Mouse (Mus musculus): ENCODE results near the gene Slc16a8. TPM values are rescaled to one million over a fixed set of nuclear protein-coding genes. Genes with fewer than 3 reads are reported as not detected.

Gene Slc16a8
- total RNA-seq, 1 experiment: 0.58 TPM

- Histone ChIP-seq H3K9me3 (ENCODE audit: control insufficient read depth, insufficient read depth, low read depth, low read length) (no peaks in the 10 kb centered on the region), H3K27ac (ENCODE audit: insufficient read depth, low read depth, low read length, poor library complexity, severe bottlenecking) (no peak overlapping the region), H3K9ac (ENCODE audit: insufficient read depth, low read depth, low read length, poor library complexity, severe bottlenecking) (no peak overlapping the region), H3K4me3 (ENCODE audit: insufficient read depth in 1 of 2, low read depth in 1 of 2, low read length in 2 of 2, poor library complexity in 1 of 2, severe bottlenecking in 1 of 2) (no peak overlapping the region), H3K36me3 (ENCODE audit: control insufficient read depth, insufficient read depth, low read length, poor library complexity, severe bottlenecking) (peaks cover 25% of the 10 kb centered on the region), H3K4me1 (ENCODE audit: control insufficient read depth in 2 of 2, insufficient read depth in 2 of 2, low read length in 2 of 2, poor library complexity in 1 of 2) (no peaks in the 10 kb centered on the region; a peak in 3 of 4 replicates)
- in situ Hi-C loops (cut with MboI; ENCODE audit: low sequenced_read_pairs in 2 of 2, unreplicated experiment in 2 of 2): no loop called here
- no peak for TF ChIP-seq CHD2 (IDR thresholded peaks at IDR 0.05; ENCODE audit: low read depth, low read length)
- TF ChIP-seq MAFK (IDR thresholded peaks at IDR 0.05; ENCODE audit: insufficient read depth, low read depth, low read length): no peak
- TF ChIP-seq HCFC1 (IDR thresholded peaks at IDR 0.05; ENCODE audit: borderline replicate concordance, insufficient read depth, low read length): no peak
- no peak for TF ChIP-seq ZC3H11A (IDR thresholded peaks at IDR 0.05; ENCODE audit: borderline replicate concordance, low read depth, low read length)
- TF ChIP-seq ZNF384 (IDR thresholded peaks at IDR 0.05; ENCODE audit: low read depth, low read length): no peak
- DNase-seq (ENCODE audit: low read depth, low spot score): no peak
Measured at GRCm38 (mm10) chr15:79290340-79290739, 35.8 kb upstream of the Slc16a8 start.

GRCm38 (mm10) chr15:79289441-79289840, 34.9 kb upstream of the Slc16a8 start:
- Histone ChIP-seq H3K36me3 (ENCODE audit: control insufficient read depth, insufficient read depth, low read length, poor library complexity, severe bottlenecking) (peaks cover 25% of the 10 kb centered on the region), H3K4me3 (ENCODE audit: insufficient read depth in 1 of 2, low read depth in 1 of 2, low read length in 2 of 2, poor library complexity in 1 of 2, severe bottlenecking in 1 of 2) (no peak overlapping the region), H3K27ac (ENCODE audit: insufficient read depth, low read depth, low read length, poor library complexity, severe bottlenecking) (no peak overlapping the region), H3K9ac (ENCODE audit: insufficient read depth, low read depth, low read length, poor library complexity, severe bottlenecking) (no peak overlapping the region), H3K9me3 (ENCODE audit: control insufficient read depth, insufficient read depth, low read depth, low read length) (no peaks in the 10 kb centered on the region), H3K4me1 (ENCODE audit: control insufficient read depth in 2 of 2, insufficient read depth in 2 of 2, low read length in 2 of 2, poor library complexity in 1 of 2) (no peaks in the 10 kb centered on the region; a peak in 3 of 4 replicates)
- TF ChIP-seq CHD2 (IDR thresholded peaks at IDR 0.05; ENCODE audit: low read depth, low read length) (no peak), ZNF384 (IDR thresholded peaks at IDR 0.05; ENCODE audit: low read depth, low read length) (no peak), MAFK (IDR thresholded peaks at IDR 0.05; ENCODE audit: insufficient read depth, low read depth, low read length) (no peak), ZC3H11A (IDR thresholded peaks at IDR 0.05; ENCODE audit: borderline replicate concordance, low read depth, low read length) (no peak), HCFC1 (IDR thresholded peaks at IDR 0.05; ENCODE audit: borderline replicate concordance, insufficient read depth, low read length) (no peak)
- in situ Hi-C loops (cut with MboI; ENCODE audit: low sequenced_read_pairs in 2 of 2, unreplicated experiment in 2 of 2): no loop called here
- no peak for DNase-seq (ENCODE audit: low read depth, low spot score)

- H3K9me3 ChIP-seq (ENCODE audit: control insufficient read depth, insufficient read depth, low read depth, low read length): no peaks in the 10 kb centered on the region
- H3K9ac ChIP-seq (ENCODE audit: insufficient read depth, low read depth, low read length, poor library complexity, severe bottlenecking): no peak overlapping the region
- no peak overlapping the region for H3K27ac ChIP-seq (ENCODE audit: insufficient read depth, low read depth, low read length, poor library complexity, severe bottlenecking)
- in situ Hi-C loops (cut with MboI; ENCODE audit: low sequenced_read_pairs in 2 of 2, unreplicated experiment in 2 of 2): no loop called here
- H3K4me1 ChIP-seq (ENCODE audit: control insufficient read depth in 2 of 2, insufficient read depth in 2 of 2, low read length in 2 of 2, poor library complexity in 1 of 2): no peaks in the 10 kb centered on the region; a peak in 3 of 4 replicates
- TF ChIP-seq ZC3H11A (IDR thresholded peaks at IDR 0.05; ENCODE audit: borderline replicate concordance, low read depth, low read length) (no peak), HCFC1 (IDR thresholded peaks at IDR 0.05; ENCODE audit: borderline replicate concordance, insufficient read depth, low read length) (no peak), ZNF384 (IDR thresholded peaks at IDR 0.05; ENCODE audit: low read depth, low read length) (no peak), CHD2 (IDR thresholded peaks at IDR 0.05; ENCODE audit: low read depth, low read length) (no peak), MAFK (IDR thresholded peaks at IDR 0.05; ENCODE audit: insufficient read depth, low read depth, low read length) (no peak)
- peaks cover 25% of the 10 kb centered on the region for H3K36me3 ChIP-seq (ENCODE audit: control insufficient read depth, insufficient read depth, low read length, poor library complexity, severe bottlenecking)
- no peak overlapping the region for H3K4me3 ChIP-seq (ENCODE audit: insufficient read depth in 1 of 2, low read depth in 1 of 2, low read length in 2 of 2, poor library complexity in 1 of 2, severe bottlenecking in 1 of 2)
- DNase-seq (ENCODE audit: low read depth, low spot score): no peak
Measured at GRCm38 (mm10) chr15:79288387-79288786, 33.8 kb upstream of the Slc16a8 start.

GRCm38 (mm10) chr15:79287091-79287490, 32.5 kb upstream of the Slc16a8 start:
- no peak for DNase-seq (ENCODE audit: low read depth, low spot score)
- Histone ChIP-seq H3K36me3 (ENCODE audit: control insufficient read depth, insufficient read depth, low read length, poor library complexity, severe bottlenecking) (peaks cover 25% of the 10 kb centered on the region), H3K9ac (ENCODE audit: insufficient read depth, low read depth, low read length, poor library complexity, severe bottlenecking) (no peak overlapping the region), H3K4me1 (ENCODE audit: control insufficient read depth in 2 of 2, insufficient read depth in 2 of 2, low read length in 2 of 2, poor library complexity in 1 of 2) (peaks cover 0 to 2% of the 10 kb centered on the region in 2 experiments; a peak in 3 of 4 replicates), H3K9me3 (ENCODE audit: control insufficient read depth, insufficient read depth, low read depth, low read length) (no peaks in the 10 kb centered on the region), H3K27ac (ENCODE audit: insufficient read depth, low read depth, low read length, poor library complexity, severe bottlenecking) (no peak overlapping the region), H3K4me3 (ENCODE audit: insufficient read depth in 1 of 2, low read depth in 1 of 2, low read length in 2 of 2, poor library complexity in 1 of 2, severe bottlenecking in 1 of 2) (no peak overlapping the region)
- TF ChIP-seq ZNF384 (IDR thresholded peaks at IDR 0.05; ENCODE audit: low read depth, low read length) (no peak), ZC3H11A (IDR thresholded peaks at IDR 0.05; ENCODE audit: borderline replicate concordance, low read depth, low read length) (no peak), HCFC1 (IDR thresholded peaks at IDR 0.05; ENCODE audit: borderline replicate concordance, insufficient read depth, low read length) (no peak), CHD2 (IDR thresholded peaks at IDR 0.05; ENCODE audit: low read depth, low read length) (no peak), MAFK (IDR thresholded peaks at IDR 0.05; ENCODE audit: insufficient read depth, low read depth, low read length) (no peak)
- in situ Hi-C loops (cut with MboI; ENCODE audit: low sequenced_read_pairs in 2 of 2, unreplicated experiment in 2 of 2): no loop called here

DNA sequence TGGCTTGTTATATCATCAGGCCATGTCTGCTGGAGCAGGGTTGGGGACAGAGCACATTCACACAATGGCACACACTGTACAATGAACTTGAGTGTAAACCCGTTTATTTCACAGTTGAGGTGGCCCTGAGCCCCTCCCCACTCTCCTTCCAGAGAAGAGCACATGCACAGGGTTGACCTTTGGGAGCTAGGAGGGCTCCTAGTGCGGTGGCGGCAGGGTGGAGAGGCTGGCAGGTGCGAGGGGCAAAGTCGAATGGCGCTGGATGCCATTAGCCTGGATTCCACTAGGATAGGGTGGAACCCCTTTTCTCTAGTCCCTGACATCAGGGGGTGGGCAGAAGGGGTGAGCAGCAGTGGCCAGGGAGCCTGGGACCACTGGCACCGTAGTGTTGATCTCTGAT, 31.6 kb upstream of the Slc16a8 start:
- Histone ChIP-seq H3K9ac (ENCODE audit: insufficient read depth, low read depth, low read length, poor library complexity, severe bottlenecking) (no peak overlapping the region), H3K9me3 (ENCODE audit: control insufficient read depth, insufficient read depth, low read depth, low read length) (no peaks in the 10 kb centered on the region), H3K27ac (ENCODE audit: insufficient read depth, low read depth, low read length, poor library complexity, severe bottlenecking) (no peak overlapping the region), H3K4me1 (ENCODE audit: control insufficient read depth in 2 of 2, insufficient read depth in 2 of 2, low read length in 2 of 2, poor library complexity in 1 of 2) (peaks cover 0 to 8% of the 10 kb centered on the region in 2 experiments; a peak in 3 of 4 replicates), H3K36me3 (ENCODE audit: control insufficient read depth, insufficient read depth, low read length, poor library complexity, severe bottlenecking) (peaks cover 25% of the 10 kb centered on the region), H3K4me3 (ENCODE audit: insufficient read depth in 1 of 2, low read depth in 1 of 2, low read length in 2 of 2, poor library complexity in 1 of 2, severe bottlenecking in 1 of 2) (no peak overlapping the region)
- in situ Hi-C loops (cut with MboI; ENCODE audit: low sequenced_read_pairs in 2 of 2, unreplicated experiment in 2 of 2): no loop called here
- no peak for DNase-seq (ENCODE audit: low read depth, low spot score)
- TF ChIP-seq HCFC1 (IDR thresholded peaks at IDR 0.05; ENCODE audit: borderline replicate concordance, insufficient read depth, low read length) (no peak), MAFK (IDR thresholded peaks at IDR 0.05; ENCODE audit: insufficient read depth, low read depth, low read length) (no peak), ZNF384 (IDR thresholded peaks at IDR 0.05; ENCODE audit: low read depth, low read length) (no peak), ZC3H11A (IDR thresholded peaks at IDR 0.05; ENCODE audit: borderline replicate concordance, low read depth, low read length) (no peak), CHD2 (IDR thresholded peaks at IDR 0.05; ENCODE audit: low read depth, low read length) (no peak)
